Mouse (Mus musculus) embryo, embryonic 10.5 days (tissue): ENCODE data around the gene Ralgps1.
"Not testable (repeated sequence)": the region's sequence is repeated elsewhere in the genome, so short reads cannot be mapped to it uniquely, and the experiment has no call there.

Source experiments
- DNase-seq: peaks from one replicate; pipeline ENCODE4 v3.0.0-alpha.2; 2015; ENCODE audit warnings: low spot score

Ralgps1 gene

GRCm38 (mm10) chr2:33131500-33132092 lies 239.7 kb downstream of the Ralgps1 start, which contains the start of gene Garnl3:
TSS of gene Garnl3 (minus strand) at chr2:33131654.
- peak; percentile 76 for DNase-seq

GRCm38 (mm10) chr2:33130526-33131483 lies 240.5 kb downstream of the Ralgps1 start:
- DNase-seq = peak; percentile 99

- no peak for DNase-seq
Observed at GRCm38 (mm10) chr2:33130141-33130525, 241.2 kb downstream of the Ralgps1 start.

GRCm38 (mm10) chr2:33129696-33130095 lies 241.6 kb downstream of the Ralgps1 start:
- peak; percentile 13 for DNase-seq

- DNase-seq = no peak
Observed at GRCm38 (mm10) chr2:33129005-33129404, 242.3 kb downstream of the Ralgps1 start.

- no peak for DNase-seq
Observed at GRCm38 (mm10) chr2:33127271-33127670, 244.0 kb downstream of the Ralgps1 start.

- no peak for DNase-seq
Observed at GRCm38 (mm10) chr2:33122856-33123255, 248.4 kb downstream of the Ralgps1 start.

GRCm38 (mm10) chr2:33100536-33100935 lies 270.8 kb downstream of the Ralgps1 start:
- DNase-seq = no peak

- DNase-seq = not testable (repeated sequence)
Observed at GRCm38 (mm10) chr2:33097326-33097725, 274.0 kb downstream of the Ralgps1 start.

- DNase-seq = peak; percentile 12
Observed at GRCm38 (mm10) chr2:33095221-33095671, 276.0 kb downstream of the Ralgps1 start.

- DNase-seq = no peak
Observed at GRCm38 (mm10) chr2:33090620-33091520, 280.4 kb downstream of the Ralgps1 start.

GRCm38 (mm10) chr2:33090033-33090400 lies 281.3 kb downstream of the Ralgps1 start:
- DNase-seq = not testable (repeated sequence)

GRCm38 (mm10) chr2:33089356-33090032 lies 281.8 kb downstream of the Ralgps1 start:
- DNase-seq = no peak

- DNase-seq = no peak
Observed at GRCm38 (mm10) chr2:33086671-33087363, 284.5 kb downstream of the Ralgps1 start.

GRCm38 (mm10) chr2:33086016-33086596 lies 285.2 kb downstream of the Ralgps1 start:
- no peak for DNase-seq

GRCm38 (mm10) chr2:33084221-33084620 lies 287.1 kb downstream of the Ralgps1 start:
- DNase-seq = no peak
